Mouse (Mus musculus) heart, adult 10 weeks (tissue): ENCODE measurements around the gene Kcne1. TPM values are rescaled to one million over a fixed set of nuclear protein-coding genes. Genes with fewer than 3 reads are reported as not detected.

Experiments
- polyA plus RNA-seq: library from polyadenylated mRNA; stranded (reverse); fragments of 350-450 nt; fragmentation: Illumina TruSeq; extraction: RNeasy Lipid Tissue Mini Kit (QIAGEN cat#74804); gene quantifications from one replicate; pipeline ENCODE4 v1.2.3, GENCODE M21; 2014; ENCODE audit warnings: low read depth, low replicate concordance

Gene Kcne1
- polyA plus RNA-seq, result 11.1 TPM

GRCm38 (mm10) chr16:92359229-92359628 lies at the start of gene Kcne1:
Kcne1 (minus strand) TSS chr16:92359468.

GRCm38 (mm10) chr16:92321341-92321740 lies 37.9 kb downstream of the Kcne1 start, which contains the start of gene Fam243:
Fam243 (minus strand) TSS chr16:92321441.

GRCm38 (mm10) chr16:92300649-92301411 lies 58.4 kb downstream of the Kcne1 start, which contains the start of gene Smim11:
Smim11 (plus strand) TSS chr16:92301286.

Other genes with a start within 250 kb of the Kcne1 start
- not detected for gene Kcne2, start 67.1 kb downstream of the Kcne1 start, polyA plus RNA-seq
- gene Smim11, start 58.2 kb downstream of the Kcne1 start, polyA plus RNA-seq, result 183 TPM
- not detected for gene Fam243, start 38.0 kb downstream of the Kcne1 start, polyA plus RNA-seq
- 80.0 TPM for gene Rcan1, start 111.4 kb upstream of the Kcne1 start, polyA plus RNA-seq
- gene Clic6, start 126.3 kb upstream of the Kcne1 start, polyA plus RNA-seq, result 0.26 TPM